Mouse (Mus musculus) small intestine, adult 10 weeks (tissue): Measurements from ENCODE around the gene Prmt6. TPM values are rescaled to one million over a fixed set of nuclear protein-coding genes. Genes with fewer than 3 reads are reported as not detected.

Experiments
- polyA plus RNA-seq: library from polyadenylated mRNA; stranded (reverse); fragments of 350-450 nt; fragmentation: Illumina TruSeq; extraction: RNeasy Lipid Tissue Mini Kit (QIAGEN cat#74804); gene quantifications from one replicate; pipeline ENCODE4 v1.2.3, GENCODE M21; 2014; ENCODE audit warnings: low replicate concordance

The Prmt6 gene
- 10.8 TPM for polyA plus RNA-seq

DNA sequence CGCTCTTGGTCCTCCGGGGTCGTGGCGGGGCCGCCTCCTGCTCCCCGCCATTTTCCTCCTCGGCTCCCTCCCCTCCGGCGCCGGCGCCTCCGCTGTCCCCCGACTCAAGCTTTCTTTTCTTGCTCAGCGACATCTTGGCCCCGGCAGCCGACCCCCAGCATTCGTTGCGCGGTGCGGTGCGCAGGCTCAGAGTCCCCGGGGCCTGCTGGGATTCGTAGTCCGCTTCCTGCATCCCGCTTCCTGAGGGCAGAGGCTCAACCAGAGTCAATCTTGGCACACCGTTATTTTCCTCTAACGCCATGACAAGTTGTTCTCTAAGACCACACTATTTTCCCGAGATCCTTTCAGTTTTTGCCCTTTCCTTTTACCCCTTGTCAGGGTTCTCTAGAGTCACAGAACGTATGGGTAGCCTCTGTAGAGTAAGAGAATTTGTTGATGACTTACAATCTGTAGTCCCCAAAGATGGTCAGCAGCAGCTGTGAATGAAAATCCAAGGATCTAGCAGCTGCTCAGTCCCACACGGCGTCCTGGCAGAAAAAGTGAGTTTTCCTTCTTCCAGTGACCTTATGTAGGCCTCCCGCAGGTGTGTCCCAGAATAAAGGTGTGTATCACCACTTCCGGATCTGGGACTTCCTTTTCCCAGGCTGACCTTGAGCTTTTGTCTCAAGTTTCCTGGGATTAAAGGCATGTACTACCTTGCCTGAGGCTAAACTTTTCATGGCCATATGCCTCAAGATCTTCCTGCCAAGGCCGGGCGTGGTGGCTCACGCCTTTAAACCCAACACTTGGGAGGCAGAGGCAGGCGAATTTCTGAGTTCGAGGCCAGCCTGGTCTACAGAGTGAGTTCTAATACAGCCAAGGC, at the start of gene Prmt6:
Prmt6 (minus strand) TSS at position 160 of the 862 bp plus-strand sequence.

Other genes starting within 250 kb of the Prmt6 start
- 0.15 TPM for gene Ntng1, start 107.0 kb downstream of the Prmt6 start, polyA plus RNA-seq